Mouse (Mus musculus): ENCODE results near the gene Olfr1513. TPM values are rescaled to one million over a fixed set of nuclear protein-coding genes. Genes with fewer than 3 reads are reported as not detected.
"Not testable (repeated sequence)": the region's sequence is repeated elsewhere in the genome, so short reads cannot be mapped to it uniquely, and the experiment has no call there.

The Olfr1513 gene
- total RNA-seq (2021), result not detected

GRCm38 (mm10) chr14:52356308-52356707, at the start of gene Olfr1513:
Olfr1513 (minus strand) TSS chr14:52356408.
- DNase-seq (ENCODE audit: extremely low spot score in 1 of 2, low spot score in 1 of 2), result no peak

GRCm38 (mm10) chr14:52397279-52397678, 41.1 kb upstream of the Olfr1513 start, which contains the start of gene Olfr1511:
Olfr1511 (minus strand) TSS chr14:52397379.
- no peak for DNase-seq (ENCODE audit: extremely low spot score in 1 of 2, low spot score in 1 of 2)

GRCm38 (mm10) chr14:52390084-52390848, 34.1 kb upstream of the Olfr1513 start:
- not testable (repeated sequence) for DNase-seq (ENCODE audit: extremely low spot score in 1 of 2, low spot score in 1 of 2)

- DNase-seq (ENCODE audit: extremely low spot score in 1 of 2, low spot score in 1 of 2), result no peak
These were observed 22.9 kb upstream of the Olfr1513 start, which contains the start of gene Olfr1512 for GRCm38 (mm10) chr14:52379068-52379467. Olfr1512 (minus strand) TSS chr14:52379168.

GRCm38 (mm10) chr14:52368741-52369140, 12.5 kb upstream of the Olfr1513 start:
- DNase-seq (ENCODE audit: extremely low spot score in 1 of 2, low spot score in 1 of 2), result no peak

- no peak for DNase-seq (ENCODE audit: extremely low spot score in 1 of 2, low spot score in 1 of 2)
These were observed 16.7 kb downstream of the Olfr1513 start for GRCm38 (mm10) chr14:52339512-52339852.

GRCm38 (mm10) chr14:52338751-52339511, 17.3 kb downstream of the Olfr1513 start:
- peak; percentile 37 to 60 for DNase-seq (ENCODE audit: extremely low spot score in 1 of 2, low spot score in 1 of 2)

GRCm38 (mm10) chr14:52332171-52332570, 24.0 kb downstream of the Olfr1513 start:
- DNase-seq (ENCODE audit: extremely low spot score in 1 of 2, low spot score in 1 of 2), result no peak

- no peak for DNase-seq (ENCODE audit: extremely low spot score in 1 of 2, low spot score in 1 of 2)
These were observed 25.0 kb downstream of the Olfr1513 start for GRCm38 (mm10) chr14:52331069-52331750.

- DNase-seq (ENCODE audit: extremely low spot score in 1 of 2, low spot score in 1 of 2), result no peak
These were observed 28.0 kb downstream of the Olfr1513 start, which contains the start of gene Sall2 for GRCm38 (mm10) chr14:52327910-52328812. Sall2 (minus strand) TSS chr14:52328762.

- DNase-seq (ENCODE audit: extremely low spot score in 1 of 2, low spot score in 1 of 2), result no peak
These were observed 28.8 kb downstream of the Olfr1513 start for GRCm38 (mm10) chr14:52327375-52327901.

- DNase-seq (ENCODE audit: extremely low spot score in 1 of 2, low spot score in 1 of 2), result peak in 1 of 2 experiments; percentile 10
These were observed 30.3 kb downstream of the Olfr1513 start for GRCm38 (mm10) chr14:52325890-52326289.

GRCm38 (mm10) chr14:52319361-52319760, 36.8 kb downstream of the Olfr1513 start:
- no peak for DNase-seq (ENCODE audit: extremely low spot score in 1 of 2, low spot score in 1 of 2)

- DNase-seq (ENCODE audit: extremely low spot score in 1 of 2, low spot score in 1 of 2), result no peak
These were observed 39.6 kb downstream of the Olfr1513 start for GRCm38 (mm10) chr14:52316441-52317225.

GRCm38 (mm10) chr14:52315792-52316440, 40.3 kb downstream of the Olfr1513 start:
- peak; percentile 61 to 72 for DNase-seq (ENCODE audit: extremely low spot score in 1 of 2, low spot score in 1 of 2)

GRCm38 (mm10) chr14:52315283-52315780, 40.9 kb downstream of the Olfr1513 start:
- DNase-seq (ENCODE audit: extremely low spot score in 1 of 2, low spot score in 1 of 2), result no peak

- DNase-seq (ENCODE audit: extremely low spot score in 1 of 2, low spot score in 1 of 2), result no peak
These were observed 41.4 kb downstream of the Olfr1513 start for GRCm38 (mm10) chr14:52314808-52315150.

All from layer of hippocampus, postnatal 25 days (tissue).